Mouse (Mus musculus) lung, adult 2 months (tissue): ENCODE measurements around the gene Zfp385b.

Experiments
- CTCF ChIP-seq: fragments of 200-500 bp; IDR thresholded peaks from 2 replicates; pipeline ENCODE4 v1.5.1; 2011; ENCODE audit warnings: mild to moderate bottlenecking, low read length, control low read depth; ENCODE audit not compliant: insufficient read depth
- POLR2A ChIP-seq: fragments of 200-500 bp; IDR thresholded peaks from 2 replicates; pipeline ENCODE4 v1.6.1; 2011; ENCODE audit warnings: low read depth, mild to moderate bottlenecking, control low read depth, low read length, borderline replicate concordance; ENCODE audit errors: extremely low read depth

- TF ChIP-seq CTCF (no peak), POLR2A (no peak)
Measured at GRCm38 (mm10) chr2:77705476-77705875, 114.0 kb downstream of the Zfp385b start.
